Mouse (Mus musculus) layer of hippocampus, adult 9-11 months (tissue): Measurements from ENCODE around the gene Golt1a.

ENCODE experiments used
- DNase-seq: peaks from one replicate; pipeline ENCODE4 v3.0.0; 2022

The Golt1a gene

DNA sequence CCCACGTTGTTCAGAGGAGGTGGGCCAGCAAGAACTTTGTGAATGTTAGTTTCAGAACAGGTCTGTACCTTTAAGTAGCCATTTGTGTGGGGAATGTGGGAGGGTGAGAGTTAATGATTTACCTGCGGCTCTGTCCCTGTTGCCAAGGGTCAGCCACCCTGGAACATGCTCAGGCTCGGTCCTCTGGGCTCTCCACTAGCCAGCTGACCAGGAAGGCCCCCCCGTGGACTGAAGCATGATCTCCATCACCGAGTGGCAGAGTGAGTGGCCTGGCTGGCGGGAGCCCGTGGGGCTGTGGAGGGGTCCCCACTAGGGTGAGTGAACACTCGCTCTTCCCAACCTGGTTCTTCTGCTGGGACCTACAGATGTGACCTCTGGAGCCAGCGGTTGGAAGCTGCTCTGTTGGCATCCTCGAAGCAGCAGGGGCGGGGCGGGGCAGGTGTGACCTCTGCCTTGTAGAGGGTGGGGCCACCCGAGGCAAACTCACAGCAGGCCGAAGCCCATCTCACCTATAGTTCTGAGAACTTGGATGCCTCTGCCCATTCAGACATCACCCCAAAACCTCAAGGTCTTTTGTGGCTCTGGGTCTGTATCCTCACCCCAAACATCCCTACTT lies at the start of gene Golt1a:
TSS of gene Golt1a (plus strand) at position 149 of the 616 bp plus-strand sequence.
- DNase-seq = no peak

DNA sequence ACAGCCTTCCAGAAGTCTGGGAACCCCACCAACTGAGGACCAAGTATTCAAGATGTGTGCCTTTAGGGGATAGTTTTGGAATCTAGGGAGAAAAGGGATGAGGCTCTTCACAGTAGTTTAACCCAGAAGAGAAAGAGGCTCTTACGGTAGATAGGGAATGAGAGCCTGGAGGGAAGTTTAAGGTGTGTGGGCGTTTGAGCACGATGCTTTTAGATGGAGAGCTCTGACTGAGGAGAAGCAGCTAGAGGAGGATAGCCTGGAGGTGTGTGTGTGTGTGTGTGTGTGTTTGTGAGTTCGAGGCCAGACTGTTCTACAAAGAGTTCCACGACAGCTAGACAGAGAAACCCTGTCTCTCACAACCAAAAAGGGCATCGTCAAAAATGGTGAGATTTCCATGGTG lies 47.0 kb upstream of the Golt1a start:
- DNase-seq = no peak

DNA sequence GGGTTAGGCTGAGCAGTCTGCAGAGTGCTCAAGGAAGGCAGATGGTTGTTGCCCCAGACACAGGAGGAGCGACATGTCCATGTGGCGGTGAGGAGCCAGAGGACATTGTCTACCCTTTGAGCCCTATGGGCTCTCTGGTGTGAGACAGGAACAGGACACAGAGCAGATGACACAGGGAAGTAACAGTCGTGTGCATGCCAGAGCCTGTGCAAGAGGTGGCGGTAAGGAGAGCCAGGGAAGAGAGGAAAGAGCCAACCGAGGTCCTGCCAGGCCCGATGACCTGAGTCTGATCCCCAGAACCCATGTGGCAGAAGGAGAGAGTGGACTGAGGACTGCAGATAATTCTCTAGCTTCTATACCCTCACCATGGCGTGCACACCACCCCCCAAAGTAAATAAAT lies 46.5 kb upstream of the Golt1a start:
- DNase-seq = no peak

DNA sequence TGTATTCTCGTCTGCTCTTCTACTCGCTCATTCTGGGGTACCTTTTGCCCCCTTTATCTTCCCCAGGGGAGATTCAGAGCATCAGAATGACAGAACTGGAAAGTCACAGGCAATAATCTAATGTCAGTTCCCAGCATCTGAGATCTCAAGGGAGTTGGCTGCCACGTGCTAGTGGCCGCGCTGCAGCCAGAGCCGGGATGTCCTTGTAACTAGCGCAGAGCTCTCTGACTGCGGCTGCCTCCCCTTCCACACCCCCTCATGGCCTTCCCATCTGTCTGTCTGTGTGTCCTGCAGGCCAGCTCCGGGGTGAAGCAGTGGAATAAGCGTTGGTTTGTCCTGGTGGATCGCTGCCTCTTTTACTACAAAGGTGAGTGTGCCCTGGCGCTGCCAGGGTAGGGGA lies 45.2 kb upstream of the Golt1a start:
- DNase-seq = no peak

DNA sequence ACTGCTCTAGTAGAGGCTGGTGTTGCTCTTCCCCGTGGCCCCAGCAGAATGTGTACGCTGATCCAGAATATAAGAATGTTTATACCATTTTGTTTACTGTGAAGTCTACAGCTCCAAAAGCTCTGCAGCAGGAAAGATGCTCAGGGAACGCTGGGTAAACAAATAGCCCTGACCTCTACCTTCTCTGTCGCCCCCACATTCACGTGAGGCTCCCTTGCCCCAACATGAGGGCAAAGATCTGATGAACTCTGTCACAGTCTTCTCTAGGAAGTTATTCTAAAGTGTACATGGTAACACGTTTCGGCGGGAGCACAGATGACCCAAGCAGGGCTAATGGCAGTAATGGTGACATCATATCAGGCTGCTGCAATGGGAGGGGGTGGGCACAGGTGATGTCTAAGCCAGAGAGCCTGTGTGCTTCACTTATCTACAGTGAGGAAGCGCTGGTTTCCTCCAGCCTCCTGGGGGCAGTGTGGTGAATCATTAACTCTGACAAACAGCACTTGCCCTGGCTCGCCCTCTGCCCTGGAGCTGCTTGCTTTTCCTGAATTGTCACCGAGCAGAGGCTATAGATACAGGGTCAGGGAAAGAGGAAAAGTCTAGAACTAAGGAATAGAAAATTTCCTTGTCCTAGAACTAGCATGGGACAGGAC lies 44.4 kb upstream of the Golt1a start:
- DNase-seq = no peak

DNA sequence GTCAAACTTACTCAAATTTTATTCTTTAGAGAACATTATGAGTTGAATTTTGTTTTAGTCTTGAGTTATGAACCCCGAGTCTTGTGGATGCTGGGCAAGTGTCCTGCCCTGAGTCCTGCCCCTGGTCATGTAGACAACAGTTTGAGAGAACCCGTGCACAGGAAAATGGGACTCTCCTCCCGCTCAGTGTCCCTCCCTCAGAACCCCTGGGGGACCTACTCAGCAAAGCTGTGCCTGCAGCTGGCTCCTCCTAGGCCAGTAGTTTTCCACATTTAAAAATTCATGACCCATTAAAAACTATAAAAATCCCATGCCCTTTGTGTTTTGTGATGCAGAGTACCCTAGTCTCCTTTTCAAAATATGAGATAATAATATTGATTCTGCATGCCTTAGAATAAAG lies 42.5 kb upstream of the Golt1a start:
- DNase-seq = no peak

DNA sequence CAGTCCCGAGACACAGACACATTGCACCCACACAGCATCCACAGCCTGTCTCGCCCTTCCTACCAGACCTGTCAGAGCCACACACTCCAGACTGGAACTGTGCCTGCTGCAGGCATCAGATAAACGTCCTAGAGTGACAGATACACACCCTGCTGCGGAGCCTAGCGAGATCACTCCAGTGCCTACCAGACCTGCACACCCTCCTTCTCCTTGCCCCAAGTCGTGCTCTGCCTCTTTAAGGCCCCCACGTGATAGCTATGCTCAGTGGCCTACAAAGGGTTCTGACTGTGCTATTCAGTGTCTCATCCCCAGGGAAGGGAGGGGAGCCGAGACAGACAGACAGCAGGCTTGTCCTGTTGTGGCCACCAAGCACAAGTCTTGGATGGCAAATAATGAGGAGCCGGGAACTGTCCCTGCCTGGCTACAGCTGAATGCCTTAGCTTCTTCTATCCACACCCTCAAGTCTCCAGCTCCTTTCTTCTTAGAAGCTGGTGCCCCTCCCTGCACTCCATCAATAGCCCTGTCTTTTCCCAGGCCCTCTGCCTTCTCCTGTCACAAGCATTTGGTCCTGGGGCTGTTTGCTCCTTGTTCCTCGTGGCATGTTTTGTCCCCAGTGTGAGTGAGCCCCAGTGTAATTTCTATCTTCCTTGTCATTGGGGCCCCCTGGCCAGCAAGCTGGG lies 41.6 kb upstream of the Golt1a start:
- DNase-seq = peak; percentile 70

DNA sequence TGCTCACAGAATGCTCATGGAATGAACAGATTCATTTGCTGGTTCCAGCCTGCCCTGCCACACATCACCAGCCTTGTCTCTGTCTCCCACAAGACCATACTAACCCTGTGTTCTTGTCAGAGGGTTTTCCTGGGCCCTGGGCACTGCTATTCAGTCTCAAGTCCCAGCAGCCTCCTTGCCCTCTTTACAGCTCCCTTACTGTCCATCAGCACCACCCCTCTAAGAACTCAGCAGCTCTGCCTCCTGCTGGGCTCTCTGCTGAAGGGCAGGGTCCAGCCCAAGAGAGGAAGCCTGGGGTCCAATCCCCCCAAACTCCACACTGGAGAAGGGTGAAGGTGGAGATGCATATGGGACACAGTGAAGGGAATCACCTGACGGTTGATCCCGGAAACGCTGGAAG lies 41.1 kb upstream of the Golt1a start:
- DNase-seq = no peak

DNA sequence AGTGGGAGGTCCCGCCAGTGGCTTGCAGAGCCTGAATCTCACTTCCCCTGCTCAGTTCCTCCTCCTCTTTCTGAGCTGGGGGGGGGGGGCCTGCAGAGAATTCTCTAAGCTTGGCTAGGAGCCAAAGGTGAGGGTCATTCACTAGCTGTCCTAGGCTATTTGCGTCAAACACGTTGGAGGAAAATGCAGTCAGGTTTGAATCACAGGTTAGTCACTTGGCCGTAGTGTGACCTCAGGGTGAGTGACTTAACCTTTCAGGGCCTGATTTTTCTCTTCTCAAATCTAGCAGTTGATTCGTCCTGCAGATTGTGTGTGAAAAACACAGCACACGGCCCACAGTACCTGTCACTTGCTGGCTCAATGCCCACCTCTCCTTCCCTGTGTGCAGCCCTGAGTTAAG lies 39.3 kb upstream of the Golt1a start:
- no peak for DNase-seq

DNA sequence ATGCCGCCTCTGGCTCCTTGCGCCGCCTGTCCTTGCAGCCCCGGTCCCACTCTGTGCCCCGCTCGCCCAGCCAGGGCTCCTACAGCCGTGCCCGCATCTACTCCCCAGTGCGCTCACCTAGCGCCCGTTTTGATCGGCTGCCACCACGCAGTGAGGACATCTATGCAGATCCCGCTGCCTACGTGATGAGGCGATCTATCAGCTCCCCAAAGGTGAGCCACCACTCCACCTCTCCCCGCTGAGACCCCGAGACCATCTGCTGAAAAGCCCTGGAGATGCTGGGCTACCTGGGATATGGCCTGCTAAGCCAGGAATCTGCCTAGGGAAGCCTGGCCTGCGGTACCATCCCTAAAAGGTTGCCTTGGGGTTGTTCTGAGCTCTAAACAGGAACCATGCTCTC lies 35.4 kb upstream of the Golt1a start:
- no peak for DNase-seq

DNA sequence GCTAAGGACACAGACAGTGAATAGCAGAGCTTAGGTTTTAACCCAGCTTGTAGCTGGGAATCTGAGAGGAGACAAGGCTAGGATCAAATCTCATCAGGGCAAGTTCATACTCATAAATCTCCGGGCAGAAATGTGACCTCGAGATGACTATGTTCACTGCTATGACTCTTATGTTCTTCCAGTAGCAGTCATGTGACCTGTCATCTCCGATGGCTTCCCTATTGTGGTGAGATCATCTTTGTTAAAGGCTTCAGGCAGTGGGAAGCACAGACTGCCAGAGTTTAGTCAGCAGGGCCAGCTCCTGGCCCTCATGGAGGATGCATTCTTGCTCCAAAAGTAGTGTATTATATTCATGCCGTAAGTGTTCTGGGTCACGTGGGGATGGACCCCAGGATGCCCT lies 32.6 kb upstream of the Golt1a start:
- no peak for DNase-seq

DNA sequence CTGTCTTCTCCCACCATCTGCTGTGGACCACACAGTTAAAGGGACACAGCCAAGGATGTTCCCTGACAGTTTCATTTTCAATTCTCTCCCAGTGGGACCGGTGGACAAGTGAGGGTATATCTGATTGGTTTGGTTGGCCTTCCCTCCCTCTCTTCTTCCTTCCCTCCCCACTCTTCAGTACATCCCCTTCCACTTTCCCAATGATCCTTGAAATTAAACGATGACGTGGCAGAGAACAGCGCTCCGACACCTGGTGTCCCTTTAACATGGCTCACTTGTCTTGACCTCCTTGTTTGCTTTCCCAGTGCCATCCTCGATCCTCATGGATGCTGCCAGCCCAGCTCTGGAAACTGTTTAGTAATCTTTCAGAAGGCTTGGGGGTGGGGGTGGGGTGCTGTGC lies 31.1 kb upstream of the Golt1a start:
- DNase-seq = no peak

DNA sequence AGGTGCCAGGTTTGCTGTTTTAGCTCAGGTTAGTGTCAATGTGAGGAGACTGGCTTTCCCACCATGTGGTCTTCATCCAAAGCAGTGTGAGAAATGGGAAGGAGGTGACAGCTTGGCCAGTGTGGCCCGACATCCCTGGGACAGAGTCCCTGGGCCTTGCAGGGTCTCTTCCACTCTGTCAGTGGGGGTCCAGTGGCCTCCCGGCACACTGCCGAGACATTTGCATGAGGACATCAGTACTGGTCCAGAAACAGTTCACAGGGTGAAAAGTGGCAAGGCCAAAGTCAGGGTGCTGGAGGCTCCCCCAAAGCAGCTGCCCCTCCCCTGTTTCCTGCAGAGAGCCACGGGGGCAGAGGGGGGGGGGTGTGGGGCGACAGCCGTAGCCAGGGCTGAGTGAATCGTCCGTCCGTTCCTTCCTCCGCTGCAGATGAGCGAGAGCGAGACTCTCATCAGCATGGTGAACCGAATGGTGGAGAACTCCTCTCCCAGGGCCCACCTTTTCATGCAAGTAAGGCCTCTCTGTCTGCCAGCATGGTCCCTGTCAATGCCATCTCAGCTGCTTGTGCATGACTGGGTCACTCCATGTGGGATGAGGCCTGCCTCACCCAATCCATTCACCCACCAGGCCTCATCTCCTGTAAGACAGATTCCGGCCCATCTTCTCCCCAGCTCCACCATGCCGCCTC lies 30.5 kb upstream of the Golt1a start:
- no peak for DNase-seq

DNA sequence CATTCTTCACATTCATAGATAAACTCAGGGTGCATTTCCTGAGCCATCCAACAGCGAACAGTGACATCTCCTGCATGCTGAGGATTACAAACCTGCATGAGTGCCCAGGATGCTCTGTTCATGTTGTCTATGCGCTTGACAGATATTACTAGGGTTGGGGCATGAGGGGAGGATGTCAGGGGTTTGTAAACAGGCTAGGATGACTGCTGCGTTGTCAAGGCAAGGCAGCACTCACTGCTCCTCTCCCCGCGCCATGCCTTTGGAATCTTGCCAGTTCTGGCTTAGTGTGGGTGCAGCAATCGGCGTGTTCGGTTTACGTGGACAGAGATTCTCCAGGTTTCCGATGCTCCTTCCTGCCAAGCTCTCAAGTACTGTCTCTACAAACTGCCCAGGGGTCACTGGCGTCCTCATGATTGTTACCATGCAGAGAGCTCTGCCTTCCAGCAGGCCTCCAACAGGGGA lies 29.9 kb upstream of the Golt1a start:
- DNase-seq = peak; percentile 49

DNA sequence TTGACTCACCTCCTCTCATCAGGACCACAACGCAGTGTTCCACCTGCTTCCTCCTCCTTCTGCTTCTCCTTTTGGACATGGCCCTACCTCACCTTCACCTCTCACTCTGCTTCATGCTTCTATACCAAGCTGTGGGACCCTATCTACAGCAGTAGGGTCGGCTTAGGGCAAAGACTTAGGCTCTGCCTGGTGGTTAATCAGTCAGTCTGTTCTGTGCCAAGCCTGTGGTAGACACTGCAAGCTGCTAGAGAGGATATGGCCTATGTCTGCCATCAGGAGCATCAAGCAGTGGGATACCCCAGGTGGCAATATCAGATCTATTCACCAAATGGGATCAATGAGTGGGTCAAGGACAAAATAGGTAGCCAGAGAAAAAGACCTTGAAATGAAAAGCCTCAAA lies 29.1 kb upstream of the Golt1a start:
- DNase-seq = no peak

DNA sequence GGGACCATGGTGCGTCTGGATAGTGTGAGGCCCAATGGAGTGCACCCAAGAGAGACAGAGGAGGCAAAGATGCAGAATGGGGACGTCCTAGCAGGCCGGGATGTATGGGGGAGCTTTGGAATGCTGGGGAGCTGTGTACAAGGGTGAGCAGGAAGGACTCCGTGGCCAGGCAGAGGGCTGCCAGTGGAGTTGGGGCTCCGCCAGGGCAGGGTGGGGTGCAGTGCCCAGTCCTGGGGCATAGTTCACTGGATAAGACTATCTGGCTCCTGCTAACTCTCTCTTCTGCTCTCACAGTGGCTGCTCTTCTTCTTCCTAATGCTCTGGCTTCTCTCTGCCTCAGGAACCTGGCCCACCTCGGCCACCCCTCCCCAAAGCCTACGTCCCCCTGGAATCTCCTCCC lies 23.7 kb upstream of the Golt1a start:
- DNase-seq = no peak

DNA sequence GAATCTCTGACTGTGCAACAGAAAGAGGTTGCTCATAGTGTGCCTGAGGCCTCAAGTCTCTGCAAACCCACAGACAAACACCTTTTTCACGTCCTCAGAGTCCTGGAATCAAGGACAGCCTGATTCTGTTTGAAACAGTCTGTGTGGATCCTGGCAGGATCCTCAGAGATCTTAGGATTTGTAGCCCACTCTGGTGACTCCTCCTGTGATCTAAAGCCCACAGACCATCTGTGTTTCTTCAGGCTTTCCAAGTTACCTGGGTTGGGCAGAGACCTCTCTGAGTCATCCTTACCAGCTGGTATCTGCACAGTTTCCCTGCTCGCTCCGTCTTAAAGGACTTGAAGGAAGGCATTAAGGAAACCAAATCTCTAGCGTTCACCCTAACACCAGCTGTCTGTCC lies 22.5 kb upstream of the Golt1a start:
- peak; percentile 42 for DNase-seq

DNA sequence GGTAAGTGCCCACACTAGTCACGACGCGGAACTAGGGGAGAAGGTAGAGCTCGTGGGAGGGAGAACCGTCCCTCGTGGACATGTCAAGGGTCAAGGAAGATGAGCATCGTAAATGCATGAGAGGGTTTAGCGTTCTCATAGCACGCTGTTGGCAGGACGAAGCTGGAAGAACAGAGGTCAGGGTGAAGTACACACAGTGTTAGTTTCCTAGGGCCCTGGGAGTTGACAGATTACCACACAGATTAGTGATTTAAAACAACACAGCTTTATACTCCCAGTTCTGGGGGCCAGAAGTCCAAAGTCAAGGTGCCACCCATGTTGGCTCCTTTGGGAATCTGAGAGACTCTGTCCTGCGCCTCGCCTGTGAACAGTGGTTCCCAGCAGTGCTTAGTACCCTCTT lies 21.7 kb upstream of the Golt1a start:
- DNase-seq = no peak

DNA sequence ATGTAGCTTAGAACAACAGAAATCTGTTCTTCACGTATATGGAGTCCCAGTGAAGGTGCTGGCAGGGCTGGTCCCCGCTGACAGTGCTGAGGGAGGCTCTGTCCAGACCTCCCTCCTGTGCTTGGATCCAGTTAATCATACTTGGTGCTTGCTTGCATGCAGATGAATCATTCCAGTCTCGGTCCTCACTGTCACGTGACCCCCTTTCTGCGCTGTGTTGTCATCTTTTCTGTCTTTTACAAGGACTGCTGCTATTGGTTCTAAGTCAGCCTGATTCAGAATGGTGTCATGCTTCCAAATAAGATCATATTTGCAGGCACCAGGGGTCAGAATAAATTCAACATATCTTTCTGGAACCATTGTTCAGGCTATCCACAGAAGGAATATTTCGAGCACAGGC lies 17.7 kb upstream of the Golt1a start:
- no peak for DNase-seq

DNA sequence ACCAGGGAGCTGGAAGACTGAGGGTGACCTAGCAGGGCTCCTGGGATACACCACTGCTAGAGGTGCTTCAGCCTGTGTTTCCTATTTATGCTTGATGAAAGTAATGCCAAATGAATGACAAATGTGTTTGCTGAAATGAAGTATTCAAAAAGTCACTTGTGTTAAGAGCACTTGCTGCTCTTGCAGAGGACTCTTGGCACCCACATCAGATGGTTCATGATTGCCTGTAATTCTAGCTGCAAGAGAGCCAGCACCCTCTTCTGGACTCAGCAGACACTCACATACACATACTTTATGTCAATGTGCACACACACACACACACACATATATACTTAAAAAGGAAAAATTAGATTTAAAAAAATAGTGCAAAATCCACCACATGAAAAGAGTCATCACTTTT lies 17.0 kb upstream of the Golt1a start:
- no peak for DNase-seq

DNA sequence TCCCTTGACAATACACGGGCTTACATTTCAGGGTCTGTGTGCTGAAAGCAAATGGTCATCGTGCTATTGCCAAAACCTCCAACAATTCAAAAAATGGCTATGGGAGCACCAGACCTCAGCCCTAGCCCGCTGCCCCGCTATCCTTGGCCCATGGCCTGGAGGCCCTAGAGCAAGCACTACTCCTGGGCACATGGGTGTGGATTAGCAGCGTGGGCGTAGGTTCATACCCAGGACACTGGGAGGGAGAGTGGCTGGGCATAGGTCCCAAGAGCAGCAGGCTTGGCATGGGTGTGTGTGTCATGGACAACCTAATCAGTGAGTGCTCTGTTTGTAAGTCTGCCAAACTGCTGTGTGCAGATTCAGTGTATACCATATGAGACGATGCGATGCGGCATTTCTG lies 13.2 kb upstream of the Golt1a start:
- no peak for DNase-seq

DNA sequence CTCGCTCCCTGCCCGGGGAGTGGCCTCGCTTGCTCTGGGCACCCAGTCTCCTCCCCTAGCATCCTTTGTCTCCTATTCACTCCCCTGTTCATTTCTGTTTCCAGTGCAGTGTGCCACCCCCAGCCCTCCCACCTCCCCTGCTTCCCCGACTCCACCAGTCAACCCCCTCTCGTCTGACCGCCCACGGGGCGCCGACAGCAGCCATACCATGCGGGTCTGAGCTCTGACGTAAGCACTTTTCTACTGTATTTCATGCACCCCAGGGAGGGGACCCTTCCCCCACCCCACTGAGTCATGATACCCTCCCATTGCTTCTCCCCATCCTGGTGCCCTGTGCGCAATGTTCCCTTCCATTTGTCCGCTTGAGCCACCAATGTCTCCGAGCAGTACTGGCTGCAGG lies 10.8 kb upstream of the Golt1a start:
- no peak for DNase-seq

DNA sequence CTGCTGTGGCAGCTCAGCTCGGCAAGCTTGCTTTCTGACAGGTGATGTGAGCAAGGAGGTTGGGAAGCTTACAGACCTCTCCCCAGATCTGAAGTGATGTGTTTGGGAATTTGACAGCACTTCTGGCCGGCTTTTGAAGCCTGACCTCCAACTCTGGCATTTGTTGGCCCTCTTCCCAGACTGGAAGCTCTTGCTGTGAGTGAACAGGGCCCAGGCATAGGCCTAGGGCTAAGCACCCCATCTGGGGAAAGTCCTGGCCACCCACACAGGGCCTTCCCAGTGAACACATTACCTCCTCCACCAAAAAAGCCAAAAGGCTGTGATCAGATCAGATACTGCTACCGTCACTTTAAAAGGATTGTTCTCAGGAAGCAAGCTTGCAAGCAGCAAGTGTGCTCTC lies 7.1 kb upstream of the Golt1a start:
- no peak for DNase-seq

DNA sequence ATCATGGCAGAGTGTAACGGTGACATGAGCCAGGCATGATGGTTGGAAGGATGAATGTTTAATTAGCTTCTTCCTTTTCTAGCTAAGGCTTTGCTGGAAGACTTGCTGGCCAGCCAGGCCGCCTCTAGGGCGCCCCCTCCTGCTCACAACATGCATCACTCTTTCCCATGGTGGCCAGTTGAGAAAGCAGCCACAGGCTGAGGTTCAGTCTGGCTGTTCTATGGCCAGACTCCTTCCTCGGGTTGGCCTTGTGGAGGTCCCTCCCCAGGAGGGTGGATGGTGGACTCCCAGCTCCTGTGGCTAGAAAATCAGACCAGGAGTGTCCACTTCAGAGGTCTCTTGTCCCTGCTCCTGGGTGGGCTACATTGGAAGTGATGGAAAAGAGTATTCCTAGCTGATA lies 2.8 kb upstream of the Golt1a start:
- DNase-seq = peak; percentile 43
